Mouse (Mus musculus) MEL (cell line): ENCODE measurements around the gene Fgr. TPM values are rescaled to one million over a fixed set of nuclear protein-coding genes. Genes with fewer than 3 reads are reported as not detected.

ENCODE experiments used
- DNase-seq: peaks from one replicate; pipeline ENCODE4 v3.0.0; 2011; ENCODE audit warnings: low read depth, low spot score
- H3K27ac ChIP-seq: 2 replicates; pipeline ENCODE4 v1.5.1; 2012; ENCODE audit warnings: low read depth, mild to moderate bottlenecking, control low read depth, low read length, moderate library complexity; ENCODE audit not compliant: control insufficient read depth
- H3K27me3 ChIP-seq, 2 experiments: fragments of 150-350 bp in 1 of 2; sonication (generic) in 1 of 2; 2 replicates each; pipeline ENCODE4 v1.6.1; 2012; ENCODE audit warnings: low read length in 2 of 2, mild to moderate bottlenecking in 2 of 2, improper control_type of control experiment in 1 of 2, moderate library complexity in 1 of 2; ENCODE audit not compliant: insufficient read depth in 2 of 2, control insufficient read depth in 1 of 2
- H3K36me3 ChIP-seq, 2 experiments: 2 replicates each; pipeline ENCODE4 v1.6.1; 2012 to 2014; ENCODE audit warnings: low read length in 2 of 2, improper control_type of control experiment in 1 of 2, inconsistent platforms in 1 of 2, mild to moderate bottlenecking in 1 of 2; ENCODE audit not compliant: insufficient read depth in 2 of 2, control insufficient read depth in 1 of 2
- H3K4me1 ChIP-seq, 2 experiments: fragments of 150-350 bp in 1 of 2; sonication (generic) in 1 of 2; 2 replicates each; pipeline ENCODE4 v1.6.1; 2012; ENCODE audit warnings: low read length in 2 of 2, improper control_type of control experiment in 1 of 2, mild to moderate bottlenecking in 1 of 2; ENCODE audit not compliant: insufficient read depth in 2 of 2, control insufficient read depth in 1 of 2
- H3K4me3 ChIP-seq, 2 experiments: fragments of 150-350 bp in 1 of 2; sonication (generic) in 1 of 2; 2 replicates each; pipeline ENCODE4 v1.5.1; 2012; ENCODE audit warnings: low read depth in 2 of 2, low read length in 2 of 2, mild to moderate bottlenecking in 2 of 2, moderate library complexity in 2 of 2, control low read depth in 1 of 2, improper control_type of control experiment in 1 of 2; ENCODE audit not compliant: control insufficient read depth in 1 of 2, insufficient read depth in 1 of 2
- H3K79me2 ChIP-seq: 2 replicates; pipeline ENCODE4 v1.6.1; 2012; ENCODE audit warnings: mild to moderate bottlenecking, low read length, moderate library complexity; ENCODE audit not compliant: control insufficient read depth, poor library complexity, insufficient read depth
- H3K9ac ChIP-seq: 2 replicates; pipeline ENCODE4 v1.6.1; 2012; ENCODE audit warnings: low read depth, mild to moderate bottlenecking, control low read depth, low read length, moderate library complexity; ENCODE audit not compliant: control insufficient read depth, poor library complexity, severe bottlenecking
- H3K9me3 ChIP-seq: fragments of 150-350 bp; sonication (generic); replicated peaks from 2 replicates; pipeline ENCODE4 v1.6.1; 2012; ENCODE audit warnings: mild to moderate bottlenecking, low read length, improper control_type of control experiment, moderate library complexity; ENCODE audit not compliant: insufficient read depth
- CHD2 ChIP-seq: IDR thresholded peaks from 2 replicates; pipeline ENCODE4 v1.6.1; 2011; ENCODE audit warnings: low read length, improper control_type of control experiment
- E2F4 ChIP-seq: IDR thresholded peaks from 2 replicates; pipeline ENCODE4 v1.6.1; 2011; ENCODE audit warnings: low read depth, low read length, improper control_type of control experiment, borderline replicate concordance
- ELF1 ChIP-seq: IDR thresholded peaks from 2 replicates; pipeline ENCODE4 v1.6.1; 2014; ENCODE audit warnings: low read depth, mild to moderate bottlenecking, inconsistent platforms, low read length, improper control_type of control experiment, moderate library complexity
- EP300 ChIP-seq, 2 experiments: IDR thresholded peaks; 2 replicates each; pipeline ENCODE4 v1.6.1; 2011; ENCODE audit warnings: improper control_type of control experiment in 2 of 2, low read length in 2 of 2, low read depth in 1 of 2, mild to moderate bottlenecking in 1 of 2
- ETS1 ChIP-seq: IDR thresholded peaks from 2 replicates; pipeline ENCODE4 v1.6.1; 2012; ENCODE audit warnings: low read depth, mild to moderate bottlenecking, inconsistent platforms, low read length, improper control_type of control experiment, moderate library complexity
- GABPA ChIP-seq: IDR thresholded peaks from 2 replicates; pipeline ENCODE4 v1.6.1; 2012; ENCODE audit warnings: low read depth, mild to moderate bottlenecking, inconsistent platforms, low read length, improper control_type of control experiment, moderate library complexity
- GATA1 ChIP-seq: IDR thresholded peaks from 2 replicates; pipeline ENCODE4 v1.6.1; 2011; ENCODE audit warnings: low read depth, low read length, improper control_type of control experiment
- MAFK ChIP-seq: IDR thresholded peaks from 2 replicates; pipeline ENCODE4 v1.6.1; 2011; ENCODE audit warnings: low read depth, mild to moderate bottlenecking, low read length, improper control_type of control experiment, borderline replicate concordance
- MAX ChIP-seq: IDR thresholded peaks from 2 replicates; pipeline ENCODE4 v1.6.1; 2011; ENCODE audit warnings: low read length, improper control_type of control experiment
- MYC ChIP-seq: IDR thresholded peaks from 2 replicates; pipeline ENCODE4 v1.6.1; 2011; ENCODE audit warnings: low read depth, mild to moderate bottlenecking, low read length, improper control_type of control experiment, moderate library complexity
- NELFE ChIP-seq: IDR thresholded peaks from 2 replicates; pipeline ENCODE4 v1.6.1; 2011; ENCODE audit warnings: low read depth, low read length, improper control_type of control experiment
- POLR2A ChIP-seq, 2 experiments: IDR thresholded peaks; 2 replicates each; pipeline ENCODE4 v1.6.1; 2011 to 2012; ENCODE audit warnings: low read length in 2 of 2, mild to moderate bottlenecking in 2 of 2, control low read depth in 1 of 2, improper control_type of control experiment in 1 of 2, low read depth in 1 of 2, moderate library complexity in 1 of 2; ENCODE audit not compliant: control insufficient read depth in 1 of 2, insufficient read depth in 1 of 2, poor library complexity in 1 of 2
- POLR2AphosphoS2 ChIP-seq: IDR thresholded peaks from 2 replicates; pipeline ENCODE4 v1.6.1; 2011; ENCODE audit warnings: low read length, improper control_type of control experiment
- SIN3A ChIP-seq: IDR thresholded peaks from 2 replicates; pipeline ENCODE4 v1.6.1; 2012; ENCODE audit warnings: low read length, improper control_type of control experiment, inconsistent platforms
- SMC3 ChIP-seq: IDR thresholded peaks from 2 replicates; pipeline ENCODE4 v1.6.1; 2011; ENCODE audit warnings: low read depth, low read length, improper control_type of control experiment
- TCF12 ChIP-seq: IDR thresholded peaks from 2 replicates; pipeline ENCODE4 v1.6.1; 2014; ENCODE audit warnings: low read depth, mild to moderate bottlenecking, inconsistent platforms, low read length, improper control_type of control experiment, moderate library complexity
- USF1 ChIP-seq: IDR thresholded peaks from 2 replicates; pipeline ENCODE4 v1.6.1; 2014; ENCODE audit warnings: low read depth, mild to moderate bottlenecking, inconsistent platforms, low read length, improper control_type of control experiment, moderate library complexity
- ZC3H11A ChIP-seq: IDR thresholded peaks from 2 replicates; pipeline ENCODE4 v1.6.1; 2012; ENCODE audit warnings: low read depth, mild to moderate bottlenecking, inconsistent platforms, low read length, improper control_type of control experiment
- ZNF384 ChIP-seq: IDR thresholded peaks from 2 replicates; pipeline ENCODE4 v1.6.1; 2012; ENCODE audit warnings: low read depth, mild to moderate bottlenecking, inconsistent platforms, low read length, improper control_type of control experiment
- polyA plus RNA-seq, 2 experiments: library from polyadenylated mRNA; stranded (reverse) in 1 of 2; unstranded in 1 of 2; fragments of >175 nt in 1 of 2; fragments of >200 nt in 1 of 2; gene quantifications; 2 replicates each; pipeline versions ENCODE4 v1.2.1 to v1.2.4; 2012; ENCODE audit warnings: low replicate concordance in 2 of 2, low read depth in 1 of 2; ENCODE audit not compliant: insufficient read length in 2 of 2, insufficient read depth in 1 of 2, missing spikeins in 1 of 2
- total RNA-seq: library from RNA; depleted of rRNA; stranded (reverse); fragments of 300-350 nt; gene quantifications from 2 replicates; pipeline ENCODE4 v1.2.3, GENCODE M21; 2012

The Fgr gene
- total and polyA plus RNA-seq, 3 experiments = not detected

DNA sequence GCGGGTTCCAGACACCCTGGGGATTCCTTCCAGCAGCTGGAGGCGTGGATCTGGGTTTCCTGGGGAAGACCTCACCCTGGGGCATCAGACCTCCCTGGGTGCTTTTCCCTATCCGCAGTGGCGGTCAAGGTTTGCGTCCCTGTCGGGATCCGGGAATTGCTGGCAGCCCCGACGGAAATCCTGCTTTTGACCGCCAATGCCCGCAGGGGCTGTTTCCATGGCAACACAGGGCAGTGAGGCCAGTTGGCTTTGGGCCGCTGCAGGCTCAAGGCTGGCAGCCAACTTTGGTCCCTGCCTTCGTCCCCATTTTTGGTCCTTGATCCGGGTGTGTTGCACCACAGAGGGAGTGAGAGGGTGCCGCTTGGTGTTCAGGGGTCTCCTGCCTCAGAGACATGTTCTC is 1.0 kb downstream of the Fgr start:
- Histone ChIP-seq H3K79me2 (no peaks in the 10 kb centered on the region), H3K4me1 (peaks cover 0 to 3% of the 10 kb centered on the region in 2 experiments; a peak in 1 of 4 replicates), H3K9ac (no peak overlapping the region), H3K9me3 (no peaks in the 10 kb centered on the region), H3K27ac (no peak overlapping the region), H3K36me3 (no peaks in the 10 kb centered on the region), H3K27me3 (peaks cover 14 to 26% of the 10 kb centered on the region in 2 experiments), H3K4me3 (no peak overlapping the region)
- TF ChIP-seq USF1 = no peak
- TF ChIP-seq GABPA = no peak
- TF ChIP-seq POLR2AphosphoS2 = no peak
- no peak for TF ChIP-seq MAFK
- TF ChIP-seq SMC3 = no peak
- no peak for TF ChIP-seq SIN3A
- TF ChIP-seq POLR2A (IDR thresholded peaks at IDR 0.05; ENCODE audit: control insufficient read depth in 1 of 2, insufficient read depth in 1 of 2, low read depth in 1 of 2, low read length in 2 of 2, poor library complexity in 1 of 2) = no peak
- TF ChIP-seq EP300 (IDR thresholded peaks at IDR 0.05; ENCODE audit: low read depth in 1 of 2, low read length in 2 of 2) = no peak
- TF ChIP-seq ETS1 = no peak
- no peak for TF ChIP-seq TCF12
- TF ChIP-seq CHD2 = no peak
- no peak for DNase-seq

DNA sequence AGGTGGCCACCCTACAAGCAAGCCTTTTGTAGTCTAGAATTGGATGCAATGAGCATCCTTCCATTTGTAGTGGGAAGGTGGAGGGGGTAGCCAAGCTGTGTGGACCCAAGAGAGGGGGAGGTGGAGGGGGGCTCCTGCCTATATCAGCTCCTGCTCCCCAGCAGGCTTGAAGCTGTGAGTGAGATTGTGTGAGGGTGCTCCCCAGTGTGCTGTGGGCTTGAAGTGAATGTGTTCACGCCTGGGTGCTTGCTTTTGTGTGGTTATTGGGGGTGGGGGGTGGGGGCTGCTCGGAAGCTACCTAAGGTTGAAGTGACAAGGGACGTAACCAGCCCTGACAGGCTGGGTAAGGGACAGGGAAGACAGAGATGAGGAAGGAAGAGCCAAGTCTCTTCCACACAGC is 1.9 kb downstream of the Fgr start:
- H3K4me1 ChIP-seq = peaks cover 0 to 3% of the 10 kb centered on the region in 2 experiments; a peak in 1 of 4 replicates
- no peak overlapping the region for H3K9ac ChIP-seq
- no peak for DNase-seq
- no peaks in the 10 kb centered on the region for H3K36me3 ChIP-seq
- H3K27me3 ChIP-seq = peaks cover 17 to 26% of the 10 kb centered on the region in 2 experiments
- H3K4me3 ChIP-seq = no peak overlapping the region
- no peaks in the 10 kb centered on the region for H3K79me2 ChIP-seq
- H3K27ac ChIP-seq = no peak overlapping the region
- TF ChIP-seq ETS1 (no peak), TCF12 (no peak), ZNF384 (no peak), MYC (no peak), MAX (no peak), ZC3H11A (no peak), EP300 (IDR thresholded peaks at IDR 0.05; ENCODE audit: low read depth in 1 of 2, low read length in 2 of 2) (no peak), E2F4 (no peak), USF1 (no peak), NELFE (no peak), ELF1 (no peak), GATA1 (no peak)
- H3K9me3 ChIP-seq = no peaks in the 10 kb centered on the region
